Mouse (Mus musculus) brain, embryonic 14.5 days (tissue): ENCODE results near the gene Slc25a38.

Source experiments
- CTCF ChIP-seq: fragments of 200-500 bp; IDR thresholded peaks from 2 replicates; pipeline ENCODE4 v1.5.1; 2012; ENCODE audit warnings: inconsistent platforms, mild to moderate bottlenecking, moderate library complexity, borderline replicate concordance; ENCODE audit not compliant: insufficient read depth, insufficient read length; ENCODE audit errors: extremely low read depth
- POLR2A ChIP-seq: fragments of 200-500 bp; IDR thresholded peaks from 2 replicates; pipeline ENCODE4 v1.6.1; 2012; ENCODE audit warnings: mild to moderate bottlenecking, inconsistent platforms, borderline replicate concordance; ENCODE audit not compliant: poor library complexity, insufficient read depth, insufficient read length, severe bottlenecking; ENCODE audit errors: extremely low read depth

- no peak for TF ChIP-seq POLR2A
- peak; percentile 67; the same call in 1 of the 2 replicates for TF ChIP-seq CTCF
These were observed 61.1 kb downstream of the Slc25a38 start for GRCm38 (mm10) chr9:120171295-120171694.
